Mouse (Mus musculus) lung, postnatal 0 days (tissue): ENCODE results near the gene Upk2.
A peak's percentile ranks its signal among the peaks of the same experiment; 100 is the strongest.

Experiments used
- CTCF ChIP-seq: IDR thresholded peaks from 2 replicates; pipeline ENCODE4 v1.5.1; 2016; ENCODE audit warnings: antibody characterized with exemption, mild to moderate bottlenecking
- EP300 ChIP-seq: IDR thresholded peaks from 2 replicates; pipeline ENCODE4 v1.6.1; 2016; ENCODE audit warnings: antibody characterized with exemption, mild to moderate bottlenecking, control low read depth

GRCm38 (mm10) chr9:44482552-44482951 lies 27.8 kb upstream of the Upk2 start, which contains the start of gene Bcl9l:
- TF ChIP-seq CTCF (peak; percentile 87), EP300 (peak; percentile 71)
